Comparison of ENCODE assay signal across 9 mouse cellular contexts in genomic region chr15:27594973-27595372, GRCm38 (mm10). TPM values are rescaled to one million over a fixed set of nuclear protein-coding genes. Genes with fewer than 3 reads are reported as not detected.
A peak's percentile ranks its signal among the peaks of the same experiment; 100 is the strongest.
DNase-seq lines count a peak whose midpoint lies in the region; ATAC-seq and TF ChIP-seq lines count a peak whose summit lies in the region.
"Had no signal": no experiment of that assay in that cellular context is flagged by ENCODE, and none has a peak within 500 bp of the region (broad histone marks: within the 10 kb centered on the region; RNA-seq: fewer than 3 reads in every experiment).

No protein-coding gene starts in this region.

- H3K4me2 ChIP-seq in kidney, embryonic 15.5 days = no peak overlapping the region
- H3K4me2 ChIP-seq in forebrain, postnatal 0 days (ENCODE audit: low read depth) = no peak overlapping the region
- H3K4me2 ChIP-seq in neural tube, embryonic 12.5 days (replicated peaks) = no peak overlapping the region

- no peaks in the 10 kb centered on the region for H3K27me3 ChIP-seq in kidney, embryonic 15.5 days
- no peaks in the 10 kb centered on the region for H3K27me3 ChIP-seq in forebrain, postnatal 0 days (ENCODE audit: insufficient read depth, low read length)
- no peaks in the 10 kb centered on the region for H3K27me3 ChIP-seq in neural tube, embryonic 12.5 days (replicated peaks)

- 0 out of 2 replicates have a peak, but pooled peaks have one; percentile 34 for ATAC-seq in kidney, embryonic 15.5 days (replicated peaks; ENCODE audit: low FRiP score)
- ATAC-seq in forebrain, postnatal 0 days = peak; percentile 17; the same call in 1 of the 2 replicates
- ATAC-seq in neural tube, embryonic 12.5 days (ENCODE audit: low FRiP score, low read depth) = peak; percentile 41; the same call in 1 of the 2 replicates

- TF ChIP-seq CTCF in forebrain, postnatal 0 days (IDR thresholded peaks at IDR 0.05; ENCODE audit: low read depth) = no peak

- H3K9me3 ChIP-seq in kidney, embryonic 15.5 days (replicated peaks) = no peaks in the 10 kb centered on the region
- H3K9me3 ChIP-seq in forebrain, postnatal 0 days (ENCODE audit: low read length) = no peaks in the 10 kb centered on the region
- H3K9me3 ChIP-seq in neural tube, embryonic 12.5 days = no peaks in the 10 kb centered on the region

- peaks cover 67% of the 10 kb centered on the region for H3K36me3 ChIP-seq in kidney, embryonic 15.5 days
- H3K36me3 ChIP-seq in forebrain, postnatal 0 days (ENCODE audit: insufficient read depth) = peaks cover 49% of the 10 kb centered on the region
- peaks cover 51% of the 10 kb centered on the region for H3K36me3 ChIP-seq in neural tube, embryonic 12.5 days

- DNase-seq in kidney, adult 11 months = no peak
- DNase-seq in embryo, embryonic 10 days (ENCODE audit: low spot score) = peak; percentile 47
- DNase-seq in forebrain, postnatal 0 days = no peak
- DNase-seq in adrenal gland, postnatal 25 days = no peak
- no peak for DNase-seq in right cerebral cortex, postnatal 4 days
- DNase-seq: kidney, adult 2 months; lung, postnatal 4 days had no signal

- no peak overlapping the region for H3K4me3 ChIP-seq in kidney, embryonic 15.5 days (replicated peaks)
- H3K4me3 ChIP-seq in forebrain, postnatal 0 days (ENCODE audit: low read depth, low read length) = no peak overlapping the region
- no peak overlapping the region for H3K4me3 ChIP-seq in neural tube, embryonic 12.5 days

- peak overlapping the region; percentile 48; the same call in 1 of the 2 replicates for H3K27ac ChIP-seq in kidney, embryonic 15.5 days
- no peak overlapping the region for H3K27ac ChIP-seq in forebrain, postnatal 0 days (ENCODE audit: low read depth, low read length)
- no peak overlapping the region for H3K27ac ChIP-seq in neural tube, embryonic 12.5 days

- WGBS in kidney, embryonic 15.5 days = 46% methylated on average over 4 of the region's 4 CpGs
- 29% methylated on average over 4 of the region's 4 CpGs for WGBS in forebrain, postnatal 0 days
- 41% methylated on average over 4 of the region's 4 CpGs for WGBS in neural tube, embryonic 12.5 days

- H3K9ac ChIP-seq in kidney, embryonic 15.5 days = no peak overlapping the region
- no peak overlapping the region for H3K9ac ChIP-seq in forebrain, postnatal 0 days
- no peak overlapping the region for H3K9ac ChIP-seq in neural tube, embryonic 12.5 days

- H3K4me1 ChIP-seq in kidney, embryonic 15.5 days = no peaks in the 10 kb centered on the region
- no peaks in the 10 kb centered on the region for H3K4me1 ChIP-seq in forebrain, postnatal 0 days (ENCODE audit: insufficient read depth)
- 0 out of 2 replicates have a peak, but pooled peaks cover 9% of the 10 kb centered on the region for H3K4me1 ChIP-seq in neural tube, embryonic 12.5 days

RNA-seq across cellular contexts. Expression of gene Otulin, which starts 35.5 kb away (rescaled TPM):
- 29.0 and 32.2 TPM in 2 replicates for polyA plus RNA-seq in kidney, embryonic 15.5 days (2015; fragmentation: Nextera tagmentation; extraction: Ambion mirVana)
- 26.5 and 27.4 TPM in 2 replicates for total RNA-seq in forebrain, postnatal 0 days (2014; rRNA removed)
- 25.1 and 28.5 TPM in 2 replicates for polyA plus RNA-seq in forebrain, postnatal 0 days (2015; fragmentation: Nextera tagmentation; extraction: Ambion mirVana)
- 30.4 and 32.8 TPM in 2 replicates for polyA plus RNA-seq in neural tube, embryonic 12.5 days (2016; fragmentation: Nextera tagmentation; extraction: Ambion mirVana)
- total RNA-seq in adrenal gland, postnatal 25 days (2021) = 36.3 and 42.4 TPM in 2 replicates
